Mouse (Mus musculus): ENCODE results near the gene Gprc6a.

Gene Gprc6a

GRCm38 (mm10) chr10:51590139-51590574 is 41.1 kb downstream of the Gprc6a start, which contains the start of gene Fam162b:
Fam162b (minus strand) TSS chr10:51590517.
- peak; percentile 11 for DNase-seq (ENCODE audit: low read depth, low spot score)

GRCm38 (mm10) chr10:51584919-51585318 is 46.3 kb downstream of the Gprc6a start:
- no peak for DNase-seq (ENCODE audit: low read depth, low spot score)

DNA sequence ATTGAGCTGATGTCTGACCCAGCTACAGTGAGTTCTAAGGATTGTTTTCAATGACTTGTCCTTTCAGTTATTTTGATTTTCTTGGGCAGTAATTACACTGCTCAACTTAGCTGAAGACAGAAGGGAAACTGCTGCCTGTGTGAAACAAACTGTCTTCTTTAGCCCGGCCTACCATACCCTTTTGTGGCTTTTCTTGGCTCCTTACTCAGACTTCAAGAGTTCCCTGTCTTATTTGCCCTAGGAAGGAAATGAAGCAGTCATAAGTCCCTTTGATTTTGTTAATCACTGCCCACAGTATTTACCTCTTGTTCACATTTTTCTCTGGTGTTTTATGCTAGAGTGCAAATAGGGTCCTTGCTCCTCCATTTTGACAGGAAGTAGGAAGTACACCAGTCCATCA is 46.9 kb downstream of the Gprc6a start:
- DNase-seq (ENCODE audit: low read depth, low spot score) = no peak

DNA sequence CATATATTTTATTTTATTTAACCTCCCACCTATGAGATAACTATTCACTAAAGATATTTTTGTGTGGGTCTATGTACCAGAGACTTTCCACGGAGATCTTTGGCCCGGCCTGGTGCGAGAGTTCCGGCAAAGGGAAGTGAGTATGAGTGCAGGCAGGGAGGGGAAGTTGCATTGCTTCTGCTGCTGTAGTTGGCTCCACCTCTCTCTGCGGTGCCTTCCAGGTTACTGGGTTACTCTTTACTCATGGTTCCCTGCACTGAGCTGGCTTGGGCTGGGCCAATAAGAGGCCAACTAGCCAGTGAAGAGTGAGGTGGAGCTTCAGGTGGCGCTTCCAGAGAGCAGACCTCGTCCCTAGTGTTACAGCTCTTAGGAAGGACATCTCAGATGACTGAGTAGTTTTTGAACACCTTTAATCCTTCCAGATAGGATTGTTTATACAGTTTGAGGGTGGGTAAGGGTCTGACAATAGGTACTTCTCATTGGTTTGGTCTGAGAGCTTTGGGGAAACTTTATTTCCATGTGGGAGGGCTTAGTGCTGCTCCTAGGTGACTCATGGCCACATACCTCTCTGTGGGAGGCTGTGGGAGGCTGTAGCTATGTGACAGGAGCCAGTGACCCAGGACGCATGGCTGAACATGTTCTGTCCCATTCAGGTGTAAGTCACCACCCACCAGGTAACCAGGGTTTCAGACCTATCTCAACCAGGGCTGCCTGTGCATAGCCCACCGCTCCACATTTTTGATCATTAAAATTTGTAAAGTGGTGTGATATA is 59.9 kb downstream of the Gprc6a start:
- no peak for DNase-seq (ENCODE audit: low read depth, low spot score)

All from forelimb bud, embryonic 11.5 days (tissue).